Comparison of ENCODE assay signal across 16 mouse cellular contexts in genomic region chr4:43322336-43322735, GRCm38 (mm10).
"Had no signal": no experiment of that assay in that cellular context is flagged by ENCODE, and none has a peak within 500 bp of the region (broad histone marks: within the 10 kb centered on the region; RNA-seq: fewer than 3 reads in every experiment).

No protein-coding gene starts in this region.

- H3K27me3 ChIP-seq: liver, embryonic 15.5 days; neural tube, embryonic 13.5 days; stomach, embryonic 15.5 days had no signal

- DNase-seq: lung, embryonic 14.5 days; lung, postnatal 10 days; right cerebral cortex, postnatal 14 days; thymus, adult 2 months; thymus, postnatal 25 days had no signal

- H3K4me3 ChIP-seq: left cerebral cortex, adult 2 months; limb, embryonic 10.5 days; liver, embryonic 15.5 days; megakaryocyte, embryonic 14.5 days; neural tube, embryonic 13.5 days; stomach, embryonic 15.5 days had no signal

- H3K27ac ChIP-seq: left cerebral cortex, adult 2 months; limb, embryonic 10.5 days; liver, embryonic 15.5 days; macrophage; neural tube, embryonic 13.5 days; stomach, embryonic 15.5 days had no signal

- H3K9me3 ChIP-seq: limb, embryonic 10.5 days; liver, embryonic 15.5 days; neural tube, embryonic 13.5 days; stomach, embryonic 15.5 days had no signal

- H3K4me1 ChIP-seq: limb, embryonic 10.5 days; liver, embryonic 15.5 days; neural tube, embryonic 13.5 days; stomach, embryonic 15.5 days had no signal

- H3K9ac ChIP-seq: liver, embryonic 15.5 days; lung, embryonic 14.5 days; neural tube, embryonic 13.5 days; stomach, embryonic 15.5 days had no signal

- H3K4me2 ChIP-seq: liver, embryonic 11.5 days; liver, embryonic 15.5 days; lung, embryonic 14.5 days; midbrain, embryonic 11.5 days; neural tube, embryonic 13.5 days; stomach, embryonic 15.5 days had no signal

- H3K36me3 ChIP-seq: limb, embryonic 10.5 days; liver, embryonic 15.5 days; neural tube, embryonic 13.5 days; stomach, embryonic 15.5 days had no signal

- ATAC-seq: intestine, embryonic 16.5 days; midbrain, embryonic 16.5 days had no signal
